Mouse (Mus musculus) spleen, postnatal 4 days (tissue): ENCODE results near the gene Zfp385a.

Experiments used
- DNase-seq, 2 experiments: peaks; one replicate each; pipeline ENCODE4 v3.0.0; 2022; ENCODE audit warnings: low spot score in 2 of 2

The Zfp385a gene

DNA sequence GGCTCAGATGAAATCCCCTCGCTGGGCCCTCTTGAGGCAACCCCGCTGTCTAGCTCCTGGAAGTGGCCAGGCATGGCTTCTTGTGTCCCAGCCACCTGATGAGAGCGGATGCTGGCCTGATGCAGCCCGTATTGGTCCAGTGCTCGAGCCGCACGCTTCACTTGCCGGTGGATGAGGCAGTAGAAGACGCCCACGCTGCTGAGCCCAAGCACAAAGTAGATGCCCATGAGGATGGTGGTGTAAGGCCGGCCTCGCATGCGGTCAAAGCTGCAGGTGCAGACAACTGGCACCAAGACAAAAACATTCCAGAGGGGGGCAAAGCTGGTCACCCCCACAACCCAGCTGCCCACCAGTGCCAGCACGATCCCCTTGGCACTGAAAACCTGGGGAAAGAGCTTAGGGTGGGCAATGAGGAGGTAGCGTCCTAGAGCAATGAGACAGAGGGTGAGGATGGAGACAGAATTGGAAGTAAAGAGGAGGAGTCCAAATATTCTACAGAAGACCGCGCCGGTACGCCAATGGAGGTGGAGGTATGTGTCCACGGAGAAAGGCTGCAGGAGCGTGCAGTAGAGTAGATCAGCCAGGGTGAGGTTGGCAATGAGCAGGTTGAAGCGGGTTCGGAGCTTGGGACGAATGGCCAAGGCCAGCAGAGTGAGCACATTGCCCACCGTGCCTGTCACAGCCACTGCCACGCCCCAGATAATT is 30.9 kb downstream of the Zfp385a start:
- DNase-seq, result no peak

- peak in 1 of 2 experiments; percentile 70 for DNase-seq
Measured at GRCm38 (mm10) chr15:103308056-103308875, 31.6 kb downstream of the Zfp385a start.

- DNase-seq, result peak; percentile 88 to 97
Measured at GRCm38 (mm10) chr15:103307125-103307524, 32.8 kb downstream of the Zfp385a start.

DNA sequence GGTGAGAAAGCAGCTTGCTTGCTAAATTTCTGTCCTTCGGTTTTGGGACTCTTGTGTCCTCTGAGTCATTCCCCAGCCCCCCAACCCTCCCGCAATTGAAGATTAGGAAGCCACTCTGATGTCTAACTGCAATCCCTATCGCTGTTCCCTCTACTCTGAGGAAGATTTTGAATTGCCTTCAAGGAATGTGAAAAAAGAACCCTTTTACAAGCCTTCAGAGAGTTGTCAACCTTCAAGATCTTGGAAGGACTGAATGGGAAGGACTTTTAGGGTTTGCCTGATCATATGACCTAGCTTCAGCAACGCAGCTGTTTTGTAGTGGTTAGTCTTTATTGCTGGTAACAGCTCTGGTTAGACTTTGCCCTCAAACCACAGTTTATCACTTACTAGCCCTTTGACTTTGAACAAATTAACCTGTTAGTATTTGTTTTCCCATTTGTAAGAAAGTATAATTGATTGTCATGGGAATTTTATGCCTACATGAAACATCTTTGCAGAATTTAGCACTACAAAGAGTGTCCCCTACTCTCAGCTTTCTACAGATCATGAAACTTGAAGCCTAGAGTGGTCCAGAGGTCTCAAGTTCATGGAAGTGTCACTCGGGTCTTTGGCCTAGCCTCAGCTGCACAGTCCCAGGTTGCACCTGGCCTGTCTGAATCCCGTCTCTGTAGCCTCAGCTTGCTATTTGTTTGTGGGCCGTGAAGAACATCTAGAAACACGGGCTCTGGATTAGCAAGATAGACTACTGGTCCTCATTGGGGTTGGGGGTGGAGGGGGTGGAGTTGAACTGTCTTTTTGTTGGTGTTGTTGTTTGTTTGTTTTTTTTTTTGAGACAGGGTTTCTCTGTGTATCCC is 33.9 kb downstream of the Zfp385a start:
- DNase-seq, result no peak

DNA sequence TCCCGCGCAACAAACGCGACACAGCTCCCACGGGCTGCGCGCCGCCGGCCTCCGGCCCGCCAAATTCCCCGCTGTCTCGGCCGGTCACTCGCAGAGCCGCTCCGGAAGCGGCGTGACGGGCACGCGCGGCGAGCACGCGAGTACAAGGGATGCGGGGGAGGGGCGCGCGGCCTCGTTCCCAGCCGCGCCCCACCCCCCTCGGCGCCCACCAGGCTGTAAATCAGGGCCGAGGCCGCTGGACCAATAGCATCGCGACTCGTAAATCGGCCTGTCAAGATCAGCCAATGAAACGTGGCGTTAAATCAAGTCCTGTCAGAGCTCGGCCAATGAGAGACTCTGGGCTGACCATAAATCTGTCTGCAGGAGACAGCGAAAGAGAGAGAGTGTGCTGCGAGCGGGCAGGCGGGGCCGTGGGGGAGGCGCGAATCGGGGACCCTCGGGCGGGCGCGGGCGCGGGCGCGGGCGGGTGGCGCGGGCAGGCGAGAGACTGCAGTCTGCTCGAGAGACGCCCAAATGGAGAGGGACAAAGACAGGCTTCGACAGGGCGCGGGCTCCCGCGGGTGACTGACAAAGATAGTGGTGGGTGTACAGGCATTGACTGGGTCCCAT is 34.7 kb downstream of the Zfp385a start:
- DNase-seq, result peak; percentile 79 to 87

DNA sequence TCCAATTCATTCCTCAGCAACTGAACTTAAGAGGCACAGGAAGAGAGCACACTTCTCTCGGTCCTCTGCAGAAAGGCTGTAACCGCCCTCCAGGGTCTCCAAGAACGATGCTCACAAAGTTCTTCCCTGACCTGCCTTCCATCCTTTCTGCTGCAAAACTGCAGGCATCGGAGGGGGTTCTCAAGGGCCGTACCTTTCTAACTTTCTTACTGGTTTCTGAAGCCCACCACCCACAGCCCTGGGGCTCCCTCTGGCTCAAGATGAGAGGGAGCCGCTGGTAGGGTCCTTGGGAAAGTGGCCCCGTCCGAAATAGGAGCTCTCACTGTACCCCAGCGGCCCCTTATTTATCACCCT is 35.3 kb downstream of the Zfp385a start:
- no peak for DNase-seq

DNA sequence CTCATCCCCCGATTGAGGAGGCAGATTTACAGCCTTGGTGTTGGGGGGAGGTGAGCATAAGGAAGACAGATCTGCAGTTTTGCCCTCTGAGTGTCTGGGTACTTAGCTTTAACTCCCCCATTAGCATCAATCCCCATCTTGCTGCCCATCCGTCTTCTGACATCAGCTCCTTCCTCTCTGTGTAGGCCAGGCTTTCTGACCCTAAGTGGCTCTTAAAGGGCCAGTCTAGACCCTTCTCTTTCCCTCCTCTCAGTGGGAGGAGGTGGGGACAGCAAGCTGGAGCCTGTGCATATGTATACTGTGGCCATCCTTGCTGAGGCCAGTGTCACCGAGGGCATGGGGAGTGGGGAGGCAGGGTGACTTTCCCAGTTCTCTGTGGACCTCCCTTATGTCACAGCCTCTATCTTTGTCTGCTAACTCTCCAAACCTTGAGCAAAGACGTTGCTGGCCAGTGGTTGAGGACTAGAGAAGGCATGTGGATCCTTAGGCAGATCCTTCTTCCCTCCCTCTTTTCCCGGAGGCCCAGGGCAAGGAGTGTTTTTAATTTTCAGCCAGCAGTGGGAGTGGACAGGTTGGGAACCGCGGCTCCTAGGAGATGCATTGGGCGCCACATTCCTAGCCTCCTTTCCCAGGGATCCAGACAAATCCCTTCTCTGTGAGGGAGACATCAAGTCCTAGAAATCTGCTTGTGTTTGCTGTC is 35.8 kb downstream of the Zfp385a start:
- no peak for DNase-seq

- DNase-seq, result no peak
Measured at GRCm38 (mm10) chr15:103302341-103303021, 37.4 kb downstream of the Zfp385a start.

GRCm38 (mm10) chr15:103301547-103302340 is 38.1 kb downstream of the Zfp385a start:
- DNase-seq, result no peak

DNA sequence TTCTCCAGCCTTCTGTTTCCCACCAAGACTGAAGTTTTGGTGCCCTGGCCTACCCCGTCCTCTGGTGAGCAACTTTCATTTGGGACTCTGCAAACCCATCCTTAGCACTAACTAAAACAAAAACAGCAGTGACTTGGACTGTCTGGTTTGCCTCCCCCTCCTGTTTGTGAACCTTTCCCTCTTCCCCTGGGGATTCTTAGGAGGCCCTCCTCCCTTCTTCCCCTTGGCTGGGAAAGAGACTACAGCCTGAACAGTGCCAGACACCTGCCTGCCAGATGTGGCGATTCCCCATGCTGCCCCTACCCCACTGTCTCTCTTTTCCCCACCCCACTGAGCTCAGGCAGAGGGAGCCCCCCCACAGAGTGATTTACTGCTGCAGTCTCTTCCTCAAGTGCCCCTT is 38.8 kb downstream of the Zfp385a start:
- DNase-seq, result no peak

DNA sequence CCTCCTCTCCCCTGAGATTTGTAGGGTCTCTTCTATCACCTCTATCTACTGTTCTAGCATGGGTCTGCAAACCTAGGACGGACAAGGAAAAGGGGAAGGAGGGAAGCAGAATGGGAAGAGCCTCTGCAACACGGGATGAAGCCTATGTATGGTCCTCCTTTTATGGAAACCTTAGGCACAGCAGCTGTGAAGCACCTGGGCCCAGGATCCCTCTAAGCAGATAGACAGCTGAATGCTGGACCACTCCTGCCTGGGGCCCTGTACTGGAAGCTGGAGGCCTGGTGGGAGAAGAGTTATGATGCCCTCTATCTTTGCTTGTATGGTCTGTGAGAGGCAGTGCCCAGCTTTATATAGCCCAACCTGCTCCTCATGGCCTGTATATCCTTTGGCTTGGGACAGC is 39.3 kb downstream of the Zfp385a start:
- DNase-seq, result no peak

- DNase-seq, result no peak
Measured at GRCm38 (mm10) chr15:103300067-103300471, 39.8 kb downstream of the Zfp385a start.

GRCm38 (mm10) chr15:103299644-103300043 is 40.2 kb downstream of the Zfp385a start:
- no peak for DNase-seq

- DNase-seq, result no peak
Measured at GRCm38 (mm10) chr15:103298861-103299616, 40.9 kb downstream of the Zfp385a start.

- DNase-seq, result no peak
Measured at GRCm38 (mm10) chr15:103298026-103298425, 41.9 kb downstream of the Zfp385a start.

DNA sequence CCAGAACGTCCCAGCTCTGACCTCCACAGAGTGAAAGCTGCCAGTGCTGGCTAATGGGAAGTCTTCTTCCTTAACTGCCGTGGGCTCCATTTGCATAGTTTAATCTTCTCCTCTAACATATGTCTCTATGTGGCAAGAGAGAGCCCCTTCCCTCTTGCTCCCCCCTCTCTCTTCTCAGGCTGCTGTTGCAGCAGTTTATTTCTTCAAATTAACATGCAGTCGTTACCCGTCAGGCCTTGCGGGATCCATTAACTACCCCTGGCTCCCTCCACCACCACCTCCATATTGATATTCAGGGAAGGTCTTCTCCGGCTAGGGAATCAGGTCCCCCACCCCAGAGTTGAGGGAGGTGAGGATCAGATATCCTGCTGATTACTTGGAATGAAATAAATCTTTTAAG is 42.6 kb downstream of the Zfp385a start:
- DNase-seq, result no peak

- DNase-seq, result no peak
Measured at GRCm38 (mm10) chr15:103295851-103296250, 44.0 kb downstream of the Zfp385a start.

- no peak for DNase-seq
Measured at GRCm38 (mm10) chr15:103294649-103295048, 45.2 kb downstream of the Zfp385a start.

DNA sequence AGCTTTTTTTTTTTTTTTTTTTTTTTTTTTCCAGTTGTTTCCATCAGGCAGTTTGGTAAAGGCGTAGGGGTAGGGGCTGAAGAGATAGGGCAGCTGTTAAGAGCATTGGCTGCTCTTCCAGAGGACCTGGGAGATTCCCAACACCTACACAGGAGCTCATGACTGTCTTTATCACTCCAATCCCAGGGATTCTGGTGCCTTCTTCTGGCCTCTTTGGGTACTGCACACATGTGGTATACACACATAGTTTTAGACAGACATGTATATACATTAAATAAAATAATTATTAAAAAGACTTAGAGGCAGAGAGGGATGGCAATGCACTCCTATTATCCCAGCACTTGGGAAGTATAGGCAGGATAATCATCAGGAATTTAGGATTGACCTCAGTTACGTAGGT is 46.5 kb downstream of the Zfp385a start:
- no peak for DNase-seq
